ENCODE assay signal across 9 mouse cellular contexts in genomic region chr7:15981538-15981937, GRCm38 (mm10). TPM values are rescaled to one million over a fixed set of nuclear protein-coding genes. Genes with fewer than 3 reads are reported as not detected.
A peak's percentile ranks its signal among the peaks of the same experiment; 100 is the strongest.
DNase-seq lines count a peak whose midpoint lies in the region; ATAC-seq lines count a peak whose summit lies in the region.
"Had no signal": no experiment of that assay in that cellular context is flagged by ENCODE, and none has a peak within 500 bp of the region (broad histone marks: within the 10 kb centered on the region; RNA-seq: fewer than 3 reads in every experiment).

No protein-coding gene starts in this region.

- WGBS in limb, embryonic 10.5 days: 89% methylated on average over 4 of the region's 4 CpGs

- H3K4me1 ChIP-seq in limb, embryonic 10.5 days: no peaks in the 10 kb centered on the region

- H3K27ac ChIP-seq in limb, embryonic 10.5 days: no peak overlapping the region

- H3K36me3 ChIP-seq in limb, embryonic 10.5 days: peaks cover 87% of the 10 kb centered on the region

- no peaks in the 10 kb centered on the region for H3K9me3 ChIP-seq in limb, embryonic 10.5 days (replicated peaks)

- no peak overlapping the region for H3K4me3 ChIP-seq in limb, embryonic 10.5 days

- no peak for ATAC-seq in inflammation-experienced regulatory T-cells, adult 6 months

- no peaks in the 10 kb centered on the region for H3K27me3 ChIP-seq in limb, embryonic 10.5 days (ENCODE audit: low read depth, poor library complexity, severe bottlenecking)

- peak; percentile 30 for DNase-seq in adrenal gland, adult 8-10 months
- DNase-seq in adrenal gland, postnatal 4 days (ENCODE audit: low spot score in 2 of 2): no peak
- DNase-seq in ovary, adult 18-20 months (ENCODE audit: low spot score): peak; percentile 62
- DNase-seq in ovary, postnatal 14 days (ENCODE audit: low spot score): no peak
- peak; percentile 74 for DNase-seq in kidney, adult 18-20 months
- DNase-seq in left cerebral cortex, adult 18-20 months (ENCODE audit: low spot score in 2 of 2): no peak
- DNase-seq in limb, embryonic 10.5 days (ENCODE audit: low spot score): no peak
- DNase-seq: lung, postnatal 36 days had no signal

RNA-seq across cellular contexts. Expression of gene Ehd2, which starts 14.2 kb away (rescaled TPM):
- total RNA-seq in adrenal gland, adult 8-10 months (2022): 10 to 100 TPM; 23.3 to 100.0 (median 41.1) TPM
- 10 to 100 TPM; 71.9 to 77.5 TPM for total RNA-seq in adrenal gland, postnatal 4 days (2021)
- under 1 TPM in 2 of 3 experiments, not detected in 1; 0.19 to 0.34 TPM for polyA plus RNA-seq in inflammation-experienced regulatory T-cells, adult 6 months (2017; shearing (Covaris generic))
- 1 to 10 TPM; 4.5 to 6.1 TPM for total RNA-seq in left cerebral cortex, adult 18-20 months (2021)
- 10.1 and 10.4 TPM in 2 replicates for polyA plus RNA-seq in limb, embryonic 10.5 days (2016; fragmentation: Nextera tagmentation; extraction: Ambion mirVana)

RNA-seq across cellular contexts. Expression of gene Nop53, which starts 35.7 kb away (rescaled TPM):
- total RNA-seq in adrenal gland, adult 8-10 months (2022): 100 to 1,000 TPM; 175 to 199 (median 191) TPM
- total RNA-seq in adrenal gland, postnatal 4 days (2021): 100 to 1,000 TPM; 238 to 243 TPM
- 100 to 1,000 TPM; 272 to 320 (median 288) TPM for polyA plus RNA-seq in inflammation-experienced regulatory T-cells, adult 6 months (2017; shearing (Covaris generic))
- 100 to 1,000 TPM; 116 to 129 TPM for total RNA-seq in left cerebral cortex, adult 18-20 months (2021)
- 173 and 203 TPM in 2 replicates for polyA plus RNA-seq in limb, embryonic 10.5 days (2016; fragmentation: Nextera tagmentation; extraction: Ambion mirVana)

RNA-seq across cellular contexts. Expression of gene Selenow, which starts 59.3 kb away (rescaled TPM):
- 100 to 1,000 TPM; 169 to 222 (median 210) TPM for total RNA-seq in adrenal gland, adult 8-10 months (2022)
- total RNA-seq in adrenal gland, postnatal 4 days (2021): 100 to 1,000 TPM; 186 to 204 TPM
- polyA plus RNA-seq in inflammation-experienced regulatory T-cells, adult 6 months (2017; shearing (Covaris generic)): 100 to 1,000 TPM; 681 to 943 (median 889) TPM
- 1,000 to 10,000 TPM; 1,080 TPM for total RNA-seq in left cerebral cortex, adult 18-20 months (2021)
- polyA plus RNA-seq in limb, embryonic 10.5 days (2016; fragmentation: Nextera tagmentation; extraction: Ambion mirVana): 654 and 733 TPM in 2 replicates

Comparison
In these comparisons a context has a peak if more than half of its experiments do, and no peak if none do; other contexts are left out.
1. DNase-seq: peak in adrenal gland, adult 8-10 months (single experiment), ovary, adult 18-20 months (single experiment) and kidney, adult 18-20 months (single experiment); none in adrenal gland, postnatal 4 days (0 of 2), ovary, postnatal 14 days (single experiment), left cerebral cortex, adult 18-20 months (0 of 2) and limb, embryonic 10.5 days (single experiment).
2. RNA of gene Selenow, which starts 59.3 kb away (total RNA-seq): 1,080 TPM in left cerebral cortex, adult 18-20 months; 169 to 222 TPM in adrenal gland, adult 8-10 months and 186 to 204 TPM in adrenal gland, postnatal 4 days; every median in the first group is over 4 times any median in the second.